Mouse (Mus musculus): ENCODE data around the gene Med20. TPM values are rescaled to one million over a fixed set of nuclear protein-coding genes. Genes with fewer than 3 reads are reported as not detected.

The Med20 gene
- 38.9 and 39.7 TPM in 2 replicates for polyA plus RNA-seq (2015; fragmentation: Nextera tagmentation; extraction: Ambion mirVana)

- H3K27me3 ChIP-seq, result no peaks in the 10 kb centered on the region
- H3K27ac ChIP-seq (replicated peaks), result peak within 1 kb of the TSS; percentile 53
- ATAC-seq (ENCODE audit: low read depth), result peak; percentile 96
- H3K9ac ChIP-seq, result peak within 1 kb of the TSS; percentile 82
- no peaks in the 10 kb centered on the region for H3K9me3 ChIP-seq
- peak within 1 kb of the TSS; percentile 89 for H3K4me2 ChIP-seq
- H3K4me1 ChIP-seq (replicated peaks), result peaks cover 27% of the 10 kb centered on the region
- peaks cover 37% of the 10 kb centered on the region for H3K36me3 ChIP-seq
- peak within 1 kb of the TSS; percentile 62 for H3K4me3 ChIP-seq
- under 1% methylated on average over 59 of the region's 59 CpGs for WGBS
Measured at GRCm38 (mm10) chr17:47610849-47611660, at the start of gene Med20, which contains the start of the genes Bysl and Gm20517. Gene Med20, plus strand, starts transcription at chr17:47611582. Gene Bysl, minus strand, starts transcription at chr17:47611492. Gene Gm20517, plus strand, starts transcription at chr17:47611589.

- H3K27me3 ChIP-seq, result no peaks in the 10 kb centered on the region
- H3K36me3 ChIP-seq, result no peaks in the 10 kb centered on the region
- no peak for ATAC-seq (ENCODE audit: low read depth)
- no peaks in the 10 kb centered on the region for H3K9me3 ChIP-seq
- no peak overlapping the region for H3K4me3 ChIP-seq
- peaks cover 4% of the 10 kb centered on the region; the same call in 1 of the 2 replicates for H3K4me1 ChIP-seq (replicated peaks)
- no peak overlapping the region for H3K9ac ChIP-seq
- no peak overlapping the region for H3K4me2 ChIP-seq
- 82% methylated on average over 6 of the region's 6 CpGs for WGBS
- no peak overlapping the region for H3K27ac ChIP-seq (replicated peaks)
Measured at GRCm38 (mm10) chr17:47562875-47563274, 48.5 kb upstream of the Med20 start.

- H3K4me3 ChIP-seq, result no peak overlapping the region
- 89% methylated on average over 5 of the region's 5 CpGs for WGBS
- no peak overlapping the region for H3K9ac ChIP-seq
- H3K27me3 ChIP-seq, result no peaks in the 10 kb centered on the region
- peaks cover 4% of the 10 kb centered on the region; the same call in 1 of the 2 replicates for H3K4me1 ChIP-seq (replicated peaks)
- no peaks in the 10 kb centered on the region for H3K9me3 ChIP-seq
- H3K36me3 ChIP-seq, result no peaks in the 10 kb centered on the region
- H3K27ac ChIP-seq (replicated peaks), result no peak overlapping the region
- ATAC-seq (ENCODE audit: low read depth), result no peak
- H3K4me2 ChIP-seq, result no peak overlapping the region
Measured at GRCm38 (mm10) chr17:47564612-47565011, 46.8 kb upstream of the Med20 start.

GRCm38 (mm10) chr17:47566133-47566532 is 45.2 kb upstream of the Med20 start:
- 4% methylated on average over 2 of the region's 2 CpGs for WGBS
- no peak overlapping the region for H3K4me2 ChIP-seq
- peaks cover 4% of the 10 kb centered on the region; the same call in 1 of the 2 replicates for H3K4me1 ChIP-seq (replicated peaks)
- ATAC-seq (ENCODE audit: low read depth), result peak; percentile 65
- H3K9me3 ChIP-seq, result no peaks in the 10 kb centered on the region
- no peak overlapping the region for H3K4me3 ChIP-seq
- no peaks in the 10 kb centered on the region for H3K36me3 ChIP-seq
- H3K27me3 ChIP-seq, result no peaks in the 10 kb centered on the region
- H3K9ac ChIP-seq, result no peak overlapping the region
- no peak overlapping the region for H3K27ac ChIP-seq (replicated peaks)

- Histone ChIP-seq H3K27ac (replicated peaks) (no peak overlapping the region), H3K9me3 (no peaks in the 10 kb centered on the region), H3K27me3 (no peaks in the 10 kb centered on the region), H3K4me1 (replicated peaks) (peaks cover 4% of the 10 kb centered on the region; the same call in 1 of the 2 replicates), H3K4me3 (no peak overlapping the region), H3K4me2 (no peak overlapping the region), H3K36me3 (no peaks in the 10 kb centered on the region), H3K9ac (no peak overlapping the region)
- WGBS, result 82% methylated on average over 3 of the region's 3 CpGs
- no peak for ATAC-seq (ENCODE audit: low read depth)
Measured at GRCm38 (mm10) chr17:47567271-47567670, 44.1 kb upstream of the Med20 start.

- Histone ChIP-seq H3K4me2 (no peak overlapping the region), H3K27me3 (no peaks in the 10 kb centered on the region), H3K27ac (replicated peaks) (no peak overlapping the region), H3K9me3 (no peaks in the 10 kb centered on the region), H3K4me3 (no peak overlapping the region), H3K4me1 (replicated peaks) (peaks cover 4% of the 10 kb centered on the region; the same call in 1 of the 2 replicates), H3K36me3 (no peaks in the 10 kb centered on the region), H3K9ac (no peak overlapping the region)
- WGBS, result 93% methylated on average over 3 of the region's 3 CpGs
- ATAC-seq (ENCODE audit: low read depth), result no peak
Measured at GRCm38 (mm10) chr17:47568389-47568788, 43.0 kb upstream of the Med20 start.

- Histone ChIP-seq H3K4me1 (replicated peaks) (peaks cover 4% of the 10 kb centered on the region; the same call in 1 of the 2 replicates), H3K27me3 (no peaks in the 10 kb centered on the region), H3K27ac (replicated peaks) (no peak overlapping the region), H3K36me3 (no peaks in the 10 kb centered on the region), H3K4me3 (no peak overlapping the region), H3K9me3 (no peaks in the 10 kb centered on the region), H3K9ac (no peak overlapping the region), H3K4me2 (no peak overlapping the region)
- 47% methylated on average over 10 of the region's 10 CpGs for WGBS
- no peak for ATAC-seq (ENCODE audit: low read depth)
Measured at GRCm38 (mm10) chr17:47568951-47569527, 42.3 kb upstream of the Med20 start.

- no peaks in the 10 kb centered on the region for H3K27me3 ChIP-seq
- ATAC-seq (ENCODE audit: low read depth), result no peak
- H3K4me1 ChIP-seq (replicated peaks), result no peaks in the 10 kb centered on the region
- H3K27ac ChIP-seq (replicated peaks), result no peak overlapping the region
- 14% methylated on average over 7 of the region's 7 CpGs for WGBS
- H3K9me3 ChIP-seq, result no peaks in the 10 kb centered on the region
- no peaks in the 10 kb centered on the region for H3K36me3 ChIP-seq
- no peak overlapping the region for H3K9ac ChIP-seq
- H3K4me2 ChIP-seq, result no peak overlapping the region
- no peak overlapping the region for H3K4me3 ChIP-seq
Measured at GRCm38 (mm10) chr17:47571621-47572020, 39.8 kb upstream of the Med20 start.

GRCm38 (mm10) chr17:47572436-47572835 is 38.9 kb upstream of the Med20 start:
- no peak overlapping the region for H3K4me3 ChIP-seq
- no peaks in the 10 kb centered on the region for H3K4me1 ChIP-seq (replicated peaks)
- no peak overlapping the region for H3K27ac ChIP-seq (replicated peaks)
- H3K4me2 ChIP-seq, result no peak overlapping the region
- no peaks in the 10 kb centered on the region for H3K36me3 ChIP-seq
- no peak for ATAC-seq (ENCODE audit: low read depth)
- no peaks in the 10 kb centered on the region for H3K27me3 ChIP-seq
- H3K9ac ChIP-seq, result no peak overlapping the region
- H3K9me3 ChIP-seq, result no peaks in the 10 kb centered on the region

GRCm38 (mm10) chr17:47574028-47574427 is 37.4 kb upstream of the Med20 start:
- Histone ChIP-seq H3K36me3 (no peaks in the 10 kb centered on the region), H3K9ac (no peak overlapping the region), H3K4me2 (no peak overlapping the region), H3K27ac (replicated peaks) (no peak overlapping the region), H3K9me3 (no peaks in the 10 kb centered on the region), H3K27me3 (no peaks in the 10 kb centered on the region), H3K4me1 (replicated peaks) (no peaks in the 10 kb centered on the region), H3K4me3 (no peak overlapping the region)
- WGBS, result 77% methylated on average over 8 of the region's 8 CpGs
- no peak for ATAC-seq (ENCODE audit: low read depth)

GRCm38 (mm10) chr17:47574830-47575229 is 36.6 kb upstream of the Med20 start:
- Histone ChIP-seq H3K4me2 (no peak overlapping the region), H3K9ac (no peak overlapping the region), H3K27me3 (no peaks in the 10 kb centered on the region), H3K4me3 (no peak overlapping the region), H3K9me3 (no peaks in the 10 kb centered on the region), H3K36me3 (no peaks in the 10 kb centered on the region), H3K27ac (replicated peaks) (no peak overlapping the region), H3K4me1 (replicated peaks) (no peaks in the 10 kb centered on the region)
- no peak for ATAC-seq (ENCODE audit: low read depth)
- 85% methylated on average over 11 of the region's 11 CpGs for WGBS

GRCm38 (mm10) chr17:47578655-47579054 is 32.7 kb upstream of the Med20 start:
- Histone ChIP-seq H3K9me3 (no peaks in the 10 kb centered on the region), H3K4me3 (no peak overlapping the region), H3K27me3 (no peaks in the 10 kb centered on the region), H3K27ac (replicated peaks) (no peak overlapping the region), H3K4me1 (replicated peaks) (no peaks in the 10 kb centered on the region), H3K36me3 (no peaks in the 10 kb centered on the region), H3K9ac (no peak overlapping the region), H3K4me2 (no peak overlapping the region)
- ATAC-seq (ENCODE audit: low read depth), result no peak
- WGBS, result 91% methylated on average over 6 of the region's 6 CpGs
